Mouse (Mus musculus): ENCODE data around the gene Gata1. TPM values are rescaled to one million over a fixed set of nuclear protein-coding genes. Genes with fewer than 3 reads are reported as not detected.

The Gata1 gene
- total and polyA plus RNA-seq, 3 experiments: 0.21 to 0.43 (median 0.23) TPM

DNA sequence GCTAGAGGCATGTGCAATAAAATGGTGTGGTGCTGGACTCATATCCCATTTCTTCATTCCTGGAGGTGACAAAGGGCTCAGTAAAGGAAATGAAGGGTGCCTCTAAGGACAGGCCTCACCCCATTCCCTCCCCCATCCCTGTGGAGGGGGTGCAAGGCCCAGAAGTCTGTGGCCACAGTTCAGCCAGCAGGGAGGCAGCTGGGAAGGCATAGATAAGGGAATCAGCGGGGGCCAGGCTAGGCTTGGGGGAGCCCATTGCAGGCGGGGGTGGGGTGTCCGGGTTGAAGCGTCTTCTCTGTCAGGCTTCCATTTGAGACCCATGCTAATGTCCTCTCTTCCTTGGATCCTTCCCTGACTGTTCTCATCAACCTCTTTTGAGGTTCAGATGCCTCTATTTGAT, 6.6 kb downstream of the Gata1 start:
- no peak for DNase-seq (ENCODE audit: extremely low read depth)
- Histone ChIP-seq H3K4me2 (ENCODE audit: insufficient read depth, low read depth, poor library complexity, severe bottlenecking) (no peak overlapping the region), H3K9ac (ENCODE audit: insufficient read depth, low read depth) (no peak overlapping the region), H3K4me3 (replicated peaks in 1 of 3; ENCODE audit: low read depth in 2 of 3, low read length in 2 of 3, poor library complexity in 1 of 3) (no peak overlapping the region), H3K9me3 (replicated peaks; ENCODE audit: low read length) (no peaks in the 10 kb centered on the region), H3K27me3 (replicated peaks) (no peaks in the 10 kb centered on the region), H3K79me2 (replicated peaks; ENCODE audit: control insufficient read depth, extremely low read depth, insufficient read depth, poor library complexity, severe bottlenecking) (no peaks in the 10 kb centered on the region), H3K27ac (ENCODE audit: insufficient read depth, low read depth) (no peak overlapping the region), H3K4me1 (ENCODE audit: control insufficient read depth in 1 of 2, insufficient read depth in 2 of 2) (no peaks in the 10 kb centered on the region), H3K36me3 (replicated peaks in 1 of 2; ENCODE audit: control insufficient read depth in 1 of 2, insufficient read depth in 1 of 2, low read length in 1 of 2) (no peaks in the 10 kb centered on the region)
- TF ChIP-seq JUN (IDR thresholded peaks at IDR 0.05; ENCODE audit: insufficient read depth, low read depth, low read length): no peak
- no peak for TF ChIP-seq UBTF (IDR thresholded peaks at IDR 0.05; ENCODE audit: low read depth, low read length)
- no peak for TF ChIP-seq JUND (conservative IDR thresholded peaks at IDR 0.05; ENCODE audit: low read depth, low read length)
- TF ChIP-seq USF1 (IDR thresholded peaks at IDR 0.05; ENCODE audit: low read depth, low read length): no peak
- TF ChIP-seq SIN3A (IDR thresholded peaks at IDR 0.05; ENCODE audit: low read length): no peak
- TF ChIP-seq MAFK (IDR thresholded peaks at IDR 0.05; ENCODE audit: insufficient replicate concordance, low read length): no peak
- no peak for TF ChIP-seq ZKSCAN1 (IDR thresholded peaks at IDR 0.05; ENCODE audit: borderline replicate concordance, low read depth, low read length)
- no peak for TF ChIP-seq MEF2A (IDR thresholded peaks at IDR 0.05; ENCODE audit: borderline replicate concordance, low read depth, low read length)
- no peak for TF ChIP-seq ETS1 (conservative IDR thresholded peaks at IDR 0.05; ENCODE audit: low read depth, low read length)
- no peak for TF ChIP-seq EP300 (IDR thresholded peaks at IDR 0.05; ENCODE audit: low read length)
- TF ChIP-seq E2F4 (IDR thresholded peaks at IDR 0.05; ENCODE audit: insufficient replicate concordance, low read depth, low read length): no peak
- no peak for TF ChIP-seq MAX (IDR thresholded peaks at IDR 0.05; ENCODE audit: low read length)
- TF ChIP-seq NRF1 (IDR thresholded peaks at IDR 0.05; ENCODE audit: low read depth, low read length): no peak
- TF ChIP-seq ELF1 (IDR thresholded peaks at IDR 0.05; ENCODE audit: low read depth, low read length): no peak
- no peak for TF ChIP-seq IRF4 (IDR thresholded peaks at IDR 0.05; ENCODE audit: low read depth, low read length)
- no peak for TF ChIP-seq CHD1 (IDR thresholded peaks at IDR 0.05; ENCODE audit: low read depth, low read length)
- TF ChIP-seq PAX5 (IDR thresholded peaks at IDR 0.05; ENCODE audit: low read length): no peak
- no peak for TF ChIP-seq CHD2 (IDR thresholded peaks at IDR 0.05; ENCODE audit: low read length)
- TF ChIP-seq RCOR1 (conservative IDR thresholded peaks at IDR 0.05; ENCODE audit: low read depth, low read length): no peak
- TF ChIP-seq BHLHE40 (IDR thresholded peaks at IDR 0.05; ENCODE audit: low read depth, low read length): no peak
- dilution Hi-C loops (cut with MboI; ENCODE audit: extremely low pct_ligation_motif_present, extremely low pct_unique_long_range_greater_than_20kb, low sequenced_read_pairs) (no loop called here), in situ Hi-C loops (cut with MboI; ENCODE audit: low pct_ligation_motif_present, low pct_unique_long_range_greater_than_20kb, low sequenced_read_pairs) (no loop called here)

DNA sequence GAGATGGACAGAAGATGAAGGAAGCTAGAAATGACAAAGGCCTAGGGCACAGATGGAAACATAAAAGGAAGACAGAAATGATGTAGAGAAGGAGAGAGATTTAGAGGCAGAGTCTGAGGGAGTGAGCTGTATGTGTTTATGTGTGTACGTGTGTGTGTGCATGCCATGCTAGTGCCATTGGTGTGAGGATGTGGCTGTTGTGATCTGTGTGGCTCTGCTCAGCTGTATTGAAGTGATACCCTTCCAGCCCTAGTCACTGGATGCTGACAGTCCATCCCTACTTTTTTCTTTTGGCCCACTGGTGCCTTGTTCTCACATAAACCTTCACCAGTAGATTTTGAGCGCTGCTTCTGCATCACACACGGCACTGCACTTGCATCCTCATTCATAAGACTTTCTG, 9.0 kb downstream of the Gata1 start:
- Histone ChIP-seq H3K27ac (ENCODE audit: insufficient read depth, low read depth) (no peak overlapping the region), H3K4me2 (ENCODE audit: insufficient read depth, low read depth, poor library complexity, severe bottlenecking) (no peak overlapping the region), H3K4me3 (replicated peaks in 1 of 3; ENCODE audit: low read depth in 2 of 3, low read length in 2 of 3, poor library complexity in 1 of 3) (no peak overlapping the region), H3K4me1 (ENCODE audit: control insufficient read depth in 1 of 2, insufficient read depth in 2 of 2) (peaks cover 0 to 3% of the 10 kb centered on the region in 2 experiments; a peak in 2 of 4 replicates), H3K9ac (ENCODE audit: insufficient read depth, low read depth) (no peak overlapping the region), H3K27me3 (replicated peaks) (no peaks in the 10 kb centered on the region), H3K36me3 (replicated peaks in 1 of 2; ENCODE audit: control insufficient read depth in 1 of 2, insufficient read depth in 1 of 2, low read length in 1 of 2) (no peaks in the 10 kb centered on the region), H3K9me3 (replicated peaks; ENCODE audit: low read length) (no peaks in the 10 kb centered on the region), H3K79me2 (replicated peaks; ENCODE audit: control insufficient read depth, extremely low read depth, insufficient read depth, poor library complexity, severe bottlenecking) (no peaks in the 10 kb centered on the region)
- in situ Hi-C loops (cut with MboI; ENCODE audit: low pct_ligation_motif_present, low pct_unique_long_range_greater_than_20kb, low sequenced_read_pairs) (no loop called here), dilution Hi-C loops (cut with MboI; ENCODE audit: extremely low pct_ligation_motif_present, extremely low pct_unique_long_range_greater_than_20kb, low sequenced_read_pairs) (no loop called here)
- no peak for DNase-seq (ENCODE audit: extremely low read depth)
- no peak for TF ChIP-seq JUN (IDR thresholded peaks at IDR 0.05; ENCODE audit: insufficient read depth, low read depth, low read length)
- TF ChIP-seq EP300 (IDR thresholded peaks at IDR 0.05; ENCODE audit: low read length): no peak
- no peak for TF ChIP-seq IRF4 (IDR thresholded peaks at IDR 0.05; ENCODE audit: low read depth, low read length)
- TF ChIP-seq ZC3H11A (IDR thresholded peaks at IDR 0.05; ENCODE audit: low read depth, low read length): no peak
- TF ChIP-seq MEF2A (IDR thresholded peaks at IDR 0.05; ENCODE audit: borderline replicate concordance, low read depth, low read length): no peak
- TF ChIP-seq NRF1 (IDR thresholded peaks at IDR 0.05; ENCODE audit: low read depth, low read length): no peak
- TF ChIP-seq E2F4 (IDR thresholded peaks at IDR 0.05; ENCODE audit: insufficient replicate concordance, low read depth, low read length): no peak
- TF ChIP-seq MYC (IDR thresholded peaks at IDR 0.05; ENCODE audit: low read depth, low read length): no peak
- TF ChIP-seq POLR2AphosphoS2 (IDR thresholded peaks at IDR 0.05; ENCODE audit: low read depth, low read length): no peak
- no peak for TF ChIP-seq JUND (conservative IDR thresholded peaks at IDR 0.05; ENCODE audit: low read depth, low read length)
- TF ChIP-seq ETS1 (conservative IDR thresholded peaks at IDR 0.05; ENCODE audit: low read depth, low read length): no peak
- no peak for TF ChIP-seq HCFC1 (IDR thresholded peaks at IDR 0.05; ENCODE audit: low read depth, low read length)
- no peak for TF ChIP-seq BHLHE40 (IDR thresholded peaks at IDR 0.05; ENCODE audit: low read depth, low read length)
- TF ChIP-seq UBTF (IDR thresholded peaks at IDR 0.05; ENCODE audit: low read depth, low read length): no peak
- TF ChIP-seq KAT2A (IDR thresholded peaks at IDR 0.05; ENCODE audit: insufficient replicate concordance, low read length): no peak
- TF ChIP-seq MAZ (IDR thresholded peaks at IDR 0.05; ENCODE audit: low read depth, low read length): no peak
- no peak for TF ChIP-seq MAX (IDR thresholded peaks at IDR 0.05; ENCODE audit: low read length)
- TF ChIP-seq MAFK (IDR thresholded peaks at IDR 0.05; ENCODE audit: insufficient replicate concordance, low read length): no peak
